Mouse (Mus musculus) bone marrow, adult 2 months (tissue): ENCODE results near the gene Gm13277. TPM values are rescaled to one million over a fixed set of nuclear protein-coding genes. Genes with fewer than 3 reads are reported as not detected.
"Not testable (repeated sequence)": the region's sequence is repeated elsewhere in the genome, so short reads cannot be mapped to it uniquely, and the experiment has no call there.

ENCODE experiments used
- H3K27ac ChIP-seq: fragments of 200-500 bp; 2 replicates; pipeline ENCODE4 v1.5.1; 2012; ENCODE audit warnings: low read depth, mild to moderate bottlenecking, control low read depth, inconsistent platforms, low read length; ENCODE audit not compliant: control insufficient read depth, poor library complexity, insufficient read depth
- H3K4me1 ChIP-seq: fragments of 200-500 bp; 2 replicates; pipeline ENCODE4 v1.6.1; 2011; ENCODE audit warnings: low read length; ENCODE audit not compliant: control insufficient read depth, insufficient read depth
- H3K4me3 ChIP-seq: fragments of 200-500 bp; replicated peaks from 2 replicates; pipeline ENCODE3; 2011; ENCODE audit warnings: mild to moderate bottlenecking, low read depth, low read length, control low read depth; ENCODE audit not compliant: control insufficient read depth
- CTCF ChIP-seq: fragments of 200-500 bp; IDR thresholded peaks from 2 replicates; pipeline ENCODE4 v1.5.1; 2011; ENCODE audit warnings: low read length, control low read depth; ENCODE audit not compliant: control insufficient read depth, insufficient read depth
- POLR2A ChIP-seq: fragments of 200-500 bp; IDR thresholded peaks from 2 replicates; pipeline ENCODE4 v1.6.1; 2011; ENCODE audit warnings: low read depth, mild to moderate bottlenecking, control low read depth, low read length, borderline replicate concordance; ENCODE audit not compliant: control insufficient read depth
- WGBS: fragments of 180-500 bp; shearing (Covaris S2); methylation state at CpG from one replicate; pipeline ENCODE4 v1.1.7; 2018; 5-methylcytosine and 5-hydroxymethylcytosine counted together
- polyA plus RNA-seq: library from polyadenylated mRNA; stranded (reverse); fragments of >200 nt; gene quantifications from 2 replicates; pipeline ENCODE4 v1.2.4, GENCODE M21; 2011; ENCODE audit warnings: low replicate concordance; ENCODE audit not compliant: missing spikeins, insufficient read depth, insufficient read length

Gene Gm13277
- polyA plus RNA-seq, 1 experiment: not detected

GRCm38 (mm10) chr4:88822995-88823394, 34.6 kb downstream of the Gm13277 start:
- H3K27ac ChIP-seq: no peak overlapping the region
- no peak overlapping the region for H3K4me3 ChIP-seq
- TF ChIP-seq CTCF (no peak), POLR2A (no peak)
- WGBS: 28% methylated on average over 4 of the region's 4 CpGs
- H3K4me1 ChIP-seq: no peaks in the 10 kb centered on the region

GRCm38 (mm10) chr4:88827116-88827515, 38.7 kb downstream of the Gm13277 start, which contains the start of gene Ifna6:
Ifna6 (plus strand) TSS chr4:88827416.
- not testable (repeated sequence) for H3K4me3 ChIP-seq, H3K4me1 ChIP-seq, H3K27ac ChIP-seq

GRCm38 (mm10) chr4:88830523-88830922, 42.1 kb downstream of the Gm13277 start:
- H3K4me3 ChIP-seq: no peak overlapping the region
- no peak overlapping the region for H3K27ac ChIP-seq
- WGBS: 26% methylated on average over 4 of the region's 4 CpGs
- TF ChIP-seq POLR2A (no peak), CTCF (no peak)
- no peaks in the 10 kb centered on the region for H3K4me1 ChIP-seq

- H3K4me1 ChIP-seq, H3K4me3 ChIP-seq, H3K27ac ChIP-seq: not testable (repeated sequence)
- 81% methylated on average over 1 of the region's 1 CpGs for WGBS
These were observed 46.8 kb downstream of the Gm13277 start, which contains the start of gene Ifna5 for GRCm38 (mm10) chr4:88835225-88835624. Ifna5 (plus strand) TSS chr4:88835525.

Other genes starting within 250 kb of the Gm13277 start
- not detected in 2 replicates for gene Ifna15, start 230.4 kb upstream of the Gm13277 start, polyA plus RNA-seq
- gene Ifna14, start 216.8 kb upstream of the Gm13277 start, polyA plus RNA-seq: not detected in 2 replicates
- gene Ifna9, start 196.2 kb upstream of the Gm13277 start, polyA plus RNA-seq: not detected in 2 replicates
- not detected in 2 replicates for gene Ifna12, start 185.3 kb upstream of the Gm13277 start, polyA plus RNA-seq
- not detected in 2 replicates for gene C87499, start 154.2 kb upstream of the Gm13277 start, polyA plus RNA-seq
- gene Ifna13, start 144.2 kb upstream of the Gm13277 start, polyA plus RNA-seq: 1.9 TPM in 1 of 2 replicates, not detected in the other
- gene Ifna16, start 111.7 kb upstream of the Gm13277 start, polyA plus RNA-seq: not detected in 2 replicates
- not detected in 2 replicates for gene Ifna2, start 104.7 kb upstream of the Gm13277 start, polyA plus RNA-seq
- not detected in 2 replicates for gene Ifnab, start 97.3 kb upstream of the Gm13277 start, polyA plus RNA-seq
- gene Gm26566, start 66.8 kb upstream of the Gm13277 start, polyA plus RNA-seq: not detected in 2 replicates
- gene Klhl9, start 66.2 kb upstream of the Gm13277 start, polyA plus RNA-seq: 10.8 and 18.3 TPM in 2 replicates
- not detected in 2 replicates for gene Gm13271, start 33.8 kb upstream of the Gm13277 start, polyA plus RNA-seq
- not detected in 2 replicates for gene Gm13283, start 28.5 kb upstream of the Gm13277 start, polyA plus RNA-seq
- gene Gm13290, start 14.8 kb upstream of the Gm13277 start, polyA plus RNA-seq: not detected in 2 replicates
- gene Gm13289, start 11.7 kb upstream of the Gm13277 start, polyA plus RNA-seq: not detected in 2 replicates
- gene Gm13272, start 8.8 kb upstream of the Gm13277 start, polyA plus RNA-seq: not detected in 2 replicates
- not detected in 2 replicates for gene Ifnz, start 6.5 kb upstream of the Gm13277 start, polyA plus RNA-seq
- gene Gm13276, start 2.9 kb upstream of the Gm13277 start, polyA plus RNA-seq: not detected in 2 replicates
- not detected in 2 replicates for gene Gm13278, start 2.9 kb downstream of the Gm13277 start, polyA plus RNA-seq
- gene Gm13275, start 5.9 kb downstream of the Gm13277 start, polyA plus RNA-seq: not detected in 2 replicates
- gene Gm13279, start 8.8 kb downstream of the Gm13277 start, polyA plus RNA-seq: not detected in 2 replicates
- not detected in 2 replicates for gene Gm13285, start 11.0 kb downstream of the Gm13277 start, polyA plus RNA-seq
- gene Gm13287, start 14.6 kb downstream of the Gm13277 start, polyA plus RNA-seq: not detected in 2 replicates
- not detected in 2 replicates for gene Gm13288, start 16.9 kb downstream of the Gm13277 start, polyA plus RNA-seq
- not detected in 2 replicates for gene Ifna7, start 27.6 kb downstream of the Gm13277 start, polyA plus RNA-seq
- gene Ifna11, start 31.3 kb downstream of the Gm13277 start, polyA plus RNA-seq: not detected in 2 replicates
- not detected in 2 replicates for gene Ifna6, start 38.8 kb downstream of the Gm13277 start, polyA plus RNA-seq
- gene Ifna5, start 46.9 kb downstream of the Gm13277 start, polyA plus RNA-seq: not detected in 2 replicates
- not detected in 2 replicates for gene Ifna4, start 53.2 kb downstream of the Gm13277 start, polyA plus RNA-seq
- gene Ifna1, start 61.5 kb downstream of the Gm13277 start, polyA plus RNA-seq: not detected in 2 replicates
- not detected in 2 replicates for gene Ifne, start 91.6 kb downstream of the Gm13277 start, polyA plus RNA-seq